Mouse (Mus musculus) monocyte, adult 5-6 weeks (primary cell): Measurements from ENCODE around the gene Hyal3. TPM values are rescaled to one million over a fixed set of nuclear protein-coding genes. Genes with fewer than 3 reads are reported as not detected.

Source experiments
- ATAC-seq: fragments of 153-309, 156-312 bp; replicated peaks from 2 replicates; pipeline ENCODE4 v1.8.0; 2017; ENCODE audit warnings: mild to moderate bottlenecking; ENCODE audit not compliant: low TSS enrichment, insufficient number of reproducible peaks, severe bottlenecking, poor library complexity, low FRiP score
- total RNA-seq: library from RNA; stranded (forward); fragments of 200-1000, 200-491, 200-594 nt; gene quantifications from 3 replicates; pipeline ENCODE4 v1.2.3, GENCODE M21; 2017

Gene Hyal3
- 1.4 TPM in 1 of 3 replicates, not detected in the others for total RNA-seq

GRCm38 (mm10) chr9:107580501-107581317 is at the start of gene Hyal3:
TSS of gene Hyal3 (plus strand) at chr9:107580818.
- peak; percentile 79 for ATAC-seq

DNA sequence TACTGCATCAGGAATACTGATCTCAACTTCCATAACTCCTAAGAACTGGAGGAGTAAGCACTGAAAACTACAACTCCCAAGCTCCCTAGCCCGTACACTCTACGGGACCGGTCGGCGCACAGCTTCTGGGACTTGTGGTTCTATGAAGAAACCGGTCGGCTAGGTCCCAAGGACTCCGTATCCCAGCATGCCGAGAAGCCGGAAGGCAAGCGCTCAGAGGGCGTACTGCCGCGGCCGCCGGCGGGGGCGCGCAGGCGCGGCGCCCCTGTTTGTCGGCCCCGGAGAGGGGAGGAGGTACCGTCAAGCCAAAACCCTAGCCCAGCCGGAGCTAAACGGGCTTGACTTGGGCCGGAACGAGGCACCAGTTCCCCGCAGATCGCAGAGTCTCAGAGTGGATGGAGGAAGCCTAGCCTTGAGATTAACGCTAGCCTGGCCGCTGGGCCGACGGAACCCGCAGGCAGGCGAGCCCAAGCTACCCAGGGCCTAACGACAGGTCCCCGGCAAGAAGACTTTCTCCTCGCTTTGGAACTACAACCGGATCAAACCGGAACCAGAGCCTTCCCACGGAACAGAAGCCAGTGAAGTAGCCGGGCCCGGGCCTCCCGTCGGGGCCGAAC is 46.7 kb upstream of the Hyal3 start, which contains the start of gene Tmem115:
Tmem115 (plus strand) TSS at position 155 of the 617 bp plus-strand sequence.
- ATAC-seq = peak; percentile 94

GRCm38 (mm10) chr9:107534408-107535202 is 46.0 kb upstream of the Hyal3 start:
- no peak for ATAC-seq

GRCm38 (mm10) chr9:107538231-107538630 is 42.4 kb upstream of the Hyal3 start:
- ATAC-seq = no peak

- ATAC-seq = no peak
Measured at GRCm38 (mm10) chr9:107538711-107539110, 41.9 kb upstream of the Hyal3 start.

DNA sequence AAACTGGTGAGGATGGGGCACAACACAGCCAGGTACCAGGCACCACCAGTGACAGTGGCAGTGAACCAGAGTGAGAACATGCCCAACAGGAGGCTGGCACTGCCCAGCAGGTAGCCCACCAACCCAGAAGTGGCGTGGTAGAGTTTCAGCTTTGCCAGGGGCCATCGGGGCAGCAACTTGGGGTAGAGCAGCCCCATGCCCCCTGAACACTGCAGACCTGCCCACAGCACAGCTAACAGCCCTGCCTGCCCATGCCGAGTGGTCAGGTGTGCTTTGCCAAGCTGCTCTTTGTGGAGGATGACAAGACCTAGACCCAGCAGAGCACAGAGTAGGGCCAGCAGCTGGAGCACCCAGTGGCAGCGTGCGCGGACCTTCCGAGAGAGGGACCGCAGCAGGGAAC is 40.7 kb upstream of the Hyal3 start:
- ATAC-seq = no peak

GRCm38 (mm10) chr9:107540420-107540819 is 40.2 kb upstream of the Hyal3 start:
- no peak for ATAC-seq

DNA sequence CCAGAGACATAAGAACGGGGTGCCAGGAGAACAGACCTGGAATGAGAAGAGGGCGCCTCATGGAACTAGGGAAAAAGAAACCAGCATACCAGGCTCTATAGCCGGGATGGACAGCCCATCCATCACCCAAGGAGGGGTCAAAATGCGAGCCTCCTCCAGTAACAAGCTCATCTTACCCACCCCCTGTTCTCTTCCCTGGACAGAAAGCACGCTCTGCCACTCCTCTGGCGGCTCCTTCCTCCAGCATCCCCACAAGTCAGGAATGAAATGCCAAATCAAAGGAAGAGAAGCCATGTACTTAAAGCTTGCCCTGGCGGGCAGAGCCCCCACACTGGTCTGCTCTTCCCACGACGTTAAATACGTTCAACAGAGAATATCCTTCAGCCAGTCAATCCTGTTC is 39.6 kb upstream of the Hyal3 start:
- ATAC-seq = no peak

- peak; percentile 82 for ATAC-seq
Measured at GRCm38 (mm10) chr9:107541474-107542351, 38.9 kb upstream of the Hyal3 start, which contains the start of the genes Cyb561d2 and Nprl2. TSS of gene Cyb561d2 (minus strand) at chr9:107542193. TSS of gene Nprl2 (plus strand) at chr9:107542226.

DNA sequence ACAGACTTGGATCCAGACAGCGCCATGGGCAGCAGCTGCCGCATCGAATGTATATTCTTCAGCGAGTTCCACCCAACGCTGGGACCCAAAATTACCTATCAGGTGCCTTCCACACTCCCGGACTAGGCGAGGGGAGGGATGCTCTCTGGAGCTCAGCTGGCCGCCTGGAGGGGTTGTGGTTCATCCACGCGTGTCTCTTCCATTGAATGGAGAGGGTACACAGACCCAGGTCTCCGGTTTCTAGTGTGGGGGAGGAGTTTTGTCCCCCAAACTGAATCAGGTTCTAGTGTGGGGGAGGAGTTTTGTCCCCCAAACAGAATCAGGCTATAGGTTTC is 38.3 kb upstream of the Hyal3 start:
- ATAC-seq = no peak

DNA sequence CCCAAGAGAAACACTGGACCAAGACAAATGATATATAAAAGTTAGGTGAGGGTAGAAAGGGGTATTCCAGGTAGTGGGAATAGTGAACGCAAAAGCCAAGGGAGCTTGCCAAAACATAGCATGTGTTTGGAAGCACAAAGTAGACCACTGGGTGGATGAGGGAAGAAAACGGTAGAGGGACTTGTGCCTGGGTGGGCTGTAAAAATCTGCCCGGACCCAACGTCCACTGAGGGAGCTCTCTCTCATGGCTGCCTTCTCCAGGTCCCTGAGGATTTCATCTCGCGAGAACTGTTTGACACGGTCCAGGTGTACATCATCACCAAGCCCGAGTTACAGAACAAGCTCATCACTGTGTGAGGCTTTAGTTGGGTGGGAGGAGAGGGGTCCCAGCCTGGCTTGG is 37.9 kb upstream of the Hyal3 start:
- no peak for ATAC-seq

DNA sequence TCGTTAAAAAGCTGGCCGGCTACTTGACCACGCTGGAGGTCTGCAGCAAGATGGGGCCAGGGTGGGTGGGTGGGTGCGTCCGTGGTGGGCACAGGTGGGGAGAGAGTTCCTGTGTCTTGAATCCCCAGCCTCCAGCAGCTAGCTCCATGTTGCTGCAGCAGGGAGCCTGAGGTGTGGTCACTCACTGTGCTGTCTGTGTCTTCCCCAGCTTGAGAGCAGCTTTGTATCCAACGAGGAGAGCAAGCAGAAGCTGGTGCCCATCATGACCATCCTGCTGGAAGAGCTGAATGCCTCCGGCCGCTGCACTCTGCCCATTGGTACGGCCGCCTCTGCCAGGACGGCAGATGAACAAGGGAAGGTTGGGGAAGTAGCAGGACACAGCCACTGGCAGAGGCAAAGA is 37.3 kb upstream of the Hyal3 start:
- no peak for ATAC-seq

DNA sequence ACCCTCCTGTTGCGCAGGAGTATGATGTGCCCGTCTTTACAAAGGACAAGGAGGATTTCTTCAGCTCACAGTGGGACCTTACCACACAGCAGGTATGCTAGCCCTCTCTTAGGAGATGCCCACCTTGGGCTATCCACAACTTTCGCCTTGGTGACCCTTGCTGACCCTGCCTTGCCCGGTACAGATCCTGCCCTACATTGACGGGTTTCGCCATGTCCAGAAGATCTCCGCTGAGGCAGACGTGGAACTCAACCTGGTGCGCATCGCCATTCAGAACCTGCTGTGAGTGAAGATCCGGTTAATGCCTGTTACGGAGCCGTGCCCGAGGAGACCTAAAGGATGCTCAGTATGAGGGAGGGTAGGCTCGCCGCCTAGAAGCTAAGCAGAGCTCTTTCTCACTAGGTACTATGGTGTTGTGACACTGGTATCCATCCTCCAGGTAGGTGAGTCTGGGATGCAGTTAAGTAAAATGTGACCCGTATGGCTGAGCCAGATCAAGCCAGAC is 36.4 kb upstream of the Hyal3 start:
- ATAC-seq = no peak

DNA sequence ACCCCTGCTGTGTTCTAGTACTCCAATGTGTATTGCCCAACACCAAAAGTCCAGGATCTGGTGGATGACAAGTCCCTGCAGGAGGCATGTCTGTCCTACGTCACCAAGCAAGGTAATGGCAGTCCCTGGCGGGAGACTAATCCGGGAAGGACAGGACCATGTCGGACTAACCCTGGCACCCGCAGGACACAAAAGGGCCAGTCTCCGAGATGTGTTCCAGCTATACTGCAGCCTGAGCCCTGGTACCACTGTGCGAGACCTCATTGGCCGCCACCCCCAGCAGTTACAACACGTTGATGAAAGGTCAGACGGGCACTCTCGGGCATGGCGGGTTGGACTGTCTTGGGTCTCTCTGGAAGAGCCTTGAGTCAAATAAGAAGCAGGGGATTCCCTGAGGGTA is 35.9 kb upstream of the Hyal3 start:
- ATAC-seq = no peak

- no peak for ATAC-seq
Measured at GRCm38 (mm10) chr9:107545199-107545598, 35.4 kb upstream of the Hyal3 start.

GRCm38 (mm10) chr9:107545602-107546001 is 35.0 kb upstream of the Hyal3 start:
- no peak for ATAC-seq

GRCm38 (mm10) chr9:107547026-107547425 is 33.6 kb upstream of the Hyal3 start, which contains the start of gene Zmynd10:
TSS of gene Zmynd10 (plus strand) at chr9:107547298.
- ATAC-seq = peak; percentile 45

- ATAC-seq = no peak
Measured at GRCm38 (mm10) chr9:107547957-107548356, 32.7 kb upstream of the Hyal3 start.
